Mouse (Mus musculus) MEL (cell line): ENCODE results near the gene Ikzf2. TPM values are rescaled to one million over a fixed set of nuclear protein-coding genes. Genes with fewer than 3 reads are reported as not detected.

Source experiments
- DNase-seq: peaks from one replicate; pipeline ENCODE4 v3.0.0; 2011; ENCODE audit warnings: low read depth, low spot score
- H3K27ac ChIP-seq: 2 replicates; pipeline ENCODE4 v1.5.1; 2012; ENCODE audit warnings: low read depth, mild to moderate bottlenecking, control low read depth, low read length, moderate library complexity; ENCODE audit not compliant: control insufficient read depth
- H3K27me3 ChIP-seq, 2 experiments: fragments of 150-350 bp in 1 of 2; sonication (generic) in 1 of 2; 2 replicates each; pipeline ENCODE4 v1.6.1; 2012; ENCODE audit warnings: low read length in 2 of 2, mild to moderate bottlenecking in 2 of 2, improper control_type of control experiment in 1 of 2, moderate library complexity in 1 of 2; ENCODE audit not compliant: insufficient read depth in 2 of 2, control insufficient read depth in 1 of 2
- H3K36me3 ChIP-seq, 2 experiments: 2 replicates each; pipeline ENCODE4 v1.6.1; 2012 to 2014; ENCODE audit warnings: low read length in 2 of 2, improper control_type of control experiment in 1 of 2, inconsistent platforms in 1 of 2, mild to moderate bottlenecking in 1 of 2; ENCODE audit not compliant: insufficient read depth in 2 of 2, control insufficient read depth in 1 of 2
- H3K4me1 ChIP-seq, 2 experiments: fragments of 150-350 bp in 1 of 2; sonication (generic) in 1 of 2; 2 replicates each; pipeline ENCODE4 v1.6.1; 2012; ENCODE audit warnings: low read length in 2 of 2, improper control_type of control experiment in 1 of 2, mild to moderate bottlenecking in 1 of 2; ENCODE audit not compliant: insufficient read depth in 2 of 2, control insufficient read depth in 1 of 2
- H3K4me3 ChIP-seq, 2 experiments: fragments of 150-350 bp in 1 of 2; sonication (generic) in 1 of 2; 2 replicates each; pipeline ENCODE4 v1.5.1; 2012; ENCODE audit warnings: low read depth in 2 of 2, low read length in 2 of 2, mild to moderate bottlenecking in 2 of 2, moderate library complexity in 2 of 2, control low read depth in 1 of 2, improper control_type of control experiment in 1 of 2; ENCODE audit not compliant: control insufficient read depth in 1 of 2, insufficient read depth in 1 of 2
- H3K79me2 ChIP-seq: 2 replicates; pipeline ENCODE4 v1.6.1; 2012; ENCODE audit warnings: mild to moderate bottlenecking, low read length, moderate library complexity; ENCODE audit not compliant: control insufficient read depth, poor library complexity, insufficient read depth
- H3K9ac ChIP-seq: 2 replicates; pipeline ENCODE4 v1.6.1; 2012; ENCODE audit warnings: low read depth, mild to moderate bottlenecking, control low read depth, low read length, moderate library complexity; ENCODE audit not compliant: control insufficient read depth, poor library complexity, severe bottlenecking
- H3K9me3 ChIP-seq: fragments of 150-350 bp; sonication (generic); replicated peaks from 2 replicates; pipeline ENCODE4 v1.6.1; 2012; ENCODE audit warnings: mild to moderate bottlenecking, low read length, improper control_type of control experiment, moderate library complexity; ENCODE audit not compliant: insufficient read depth
- CTCF ChIP-seq, 3 experiments: IDR thresholded peaks in 2 of 3; conservative IDR thresholded peaks in 1 of 3; 2 replicates each; pipeline ENCODE4 v1.5.1; 2011 to 2012; ENCODE audit warnings: low read length in 3 of 3, low read depth in 2 of 3, mild to moderate bottlenecking in 2 of 3, improper control_type of control experiment in 1 of 3, inconsistent platforms in 1 of 3, mixed read lengths in 1 of 3, moderate library complexity in 1 of 3; ENCODE audit not compliant: control insufficient read depth in 1 of 3, insufficient read depth in 1 of 3, poor library complexity in 1 of 3, severe bottlenecking in 1 of 3
- E2F4 ChIP-seq: IDR thresholded peaks from 2 replicates; pipeline ENCODE4 v1.6.1; 2011; ENCODE audit warnings: low read depth, low read length, improper control_type of control experiment, borderline replicate concordance
- ELF1 ChIP-seq: IDR thresholded peaks from 2 replicates; pipeline ENCODE4 v1.6.1; 2014; ENCODE audit warnings: low read depth, mild to moderate bottlenecking, inconsistent platforms, low read length, improper control_type of control experiment, moderate library complexity
- EP300 ChIP-seq, 2 experiments: IDR thresholded peaks; 2 replicates each; pipeline ENCODE4 v1.6.1; 2011; ENCODE audit warnings: improper control_type of control experiment in 2 of 2, low read length in 2 of 2, low read depth in 1 of 2, mild to moderate bottlenecking in 1 of 2
- ETS1 ChIP-seq: IDR thresholded peaks from 2 replicates; pipeline ENCODE4 v1.6.1; 2012; ENCODE audit warnings: low read depth, mild to moderate bottlenecking, inconsistent platforms, low read length, improper control_type of control experiment, moderate library complexity
- GATA1 ChIP-seq: IDR thresholded peaks from 2 replicates; pipeline ENCODE4 v1.6.1; 2011; ENCODE audit warnings: low read depth, low read length, improper control_type of control experiment
- HCFC1 ChIP-seq: IDR thresholded peaks from 2 replicates; pipeline ENCODE4 v1.6.1; 2012; ENCODE audit warnings: low read depth, mild to moderate bottlenecking, inconsistent platforms, low read length, improper control_type of control experiment, moderate library complexity
- JUND ChIP-seq: IDR thresholded peaks from 2 replicates; pipeline ENCODE4 v1.6.1; 2011; ENCODE audit warnings: low read depth, mild to moderate bottlenecking, improper control_type of control experiment, low read length
- KAT2A ChIP-seq: conservative IDR thresholded peaks from 2 replicates; pipeline ENCODE4 v1.6.1; 2012; ENCODE audit warnings: low read depth, low read length, improper control_type of control experiment, inconsistent platforms
- MAFK ChIP-seq: IDR thresholded peaks from 2 replicates; pipeline ENCODE4 v1.6.1; 2011; ENCODE audit warnings: low read depth, mild to moderate bottlenecking, low read length, improper control_type of control experiment, borderline replicate concordance
- MAX ChIP-seq: IDR thresholded peaks from 2 replicates; pipeline ENCODE4 v1.6.1; 2011; ENCODE audit warnings: low read length, improper control_type of control experiment
- MAZ ChIP-seq: IDR thresholded peaks from 2 replicates; pipeline ENCODE4 v1.6.1; 2012; ENCODE audit warnings: low read depth, mild to moderate bottlenecking, inconsistent platforms, low read length, improper control_type of control experiment
- MYB ChIP-seq: IDR thresholded peaks from 2 replicates; pipeline ENCODE4 v1.6.1; 2011; ENCODE audit warnings: mild to moderate bottlenecking, low read depth, low read length, improper control_type of control experiment
- MYC ChIP-seq: IDR thresholded peaks from 2 replicates; pipeline ENCODE4 v1.6.1; 2011; ENCODE audit warnings: low read depth, mild to moderate bottlenecking, low read length, improper control_type of control experiment, moderate library complexity
- NELFE ChIP-seq: IDR thresholded peaks from 2 replicates; pipeline ENCODE4 v1.6.1; 2011; ENCODE audit warnings: low read depth, low read length, improper control_type of control experiment
- NRF1 ChIP-seq: IDR thresholded peaks from 2 replicates; pipeline ENCODE4 v1.6.1; 2014; ENCODE audit warnings: low read depth, mild to moderate bottlenecking, inconsistent platforms, low read length, improper control_type of control experiment, moderate library complexity; ENCODE audit not compliant: poor library complexity, insufficient read depth, severe bottlenecking
- POLR2AphosphoS5 ChIP-seq: IDR thresholded peaks from 2 replicates; pipeline ENCODE4 v1.6.1; 2012; ENCODE audit warnings: low read depth, borderline replicate concordance, mild to moderate bottlenecking, inconsistent platforms, low read length, moderate library complexity, mixed read lengths
- RCOR1 ChIP-seq: IDR thresholded peaks from 2 replicates; pipeline ENCODE4 v1.6.1; 2012; ENCODE audit warnings: low read depth, mild to moderate bottlenecking, inconsistent platforms, low read length, improper control_type of control experiment
- SIN3A ChIP-seq: IDR thresholded peaks from 2 replicates; pipeline ENCODE4 v1.6.1; 2012; ENCODE audit warnings: low read length, improper control_type of control experiment, inconsistent platforms
- TAL1 ChIP-seq: IDR thresholded peaks from 2 replicates; pipeline ENCODE4 v1.6.1; 2012; ENCODE audit warnings: mild to moderate bottlenecking, inconsistent platforms, low read length, moderate library complexity, mixed read lengths
- TBP ChIP-seq: IDR thresholded peaks from 2 replicates; pipeline ENCODE4 v1.8.0; 2011; ENCODE audit warnings: low read depth, low read length, improper control_type of control experiment
- TCF12 ChIP-seq: IDR thresholded peaks from 2 replicates; pipeline ENCODE4 v1.6.1; 2014; ENCODE audit warnings: low read depth, mild to moderate bottlenecking, inconsistent platforms, low read length, improper control_type of control experiment, moderate library complexity
- USF1 ChIP-seq: IDR thresholded peaks from 2 replicates; pipeline ENCODE4 v1.6.1; 2014; ENCODE audit warnings: low read depth, mild to moderate bottlenecking, inconsistent platforms, low read length, improper control_type of control experiment, moderate library complexity
- ZC3H11A ChIP-seq: IDR thresholded peaks from 2 replicates; pipeline ENCODE4 v1.6.1; 2012; ENCODE audit warnings: low read depth, mild to moderate bottlenecking, inconsistent platforms, low read length, improper control_type of control experiment
- polyA plus RNA-seq, 2 experiments: library from polyadenylated mRNA; stranded (reverse) in 1 of 2; unstranded in 1 of 2; fragments of >175 nt in 1 of 2; fragments of >200 nt in 1 of 2; gene quantifications; 2 replicates each; pipeline versions ENCODE4 v1.2.1 to v1.2.4; 2012; ENCODE audit warnings: low replicate concordance in 2 of 2, low read depth in 1 of 2; ENCODE audit not compliant: insufficient read length in 2 of 2, insufficient read depth in 1 of 2, missing spikeins in 1 of 2
- total RNA-seq: library from RNA; depleted of rRNA; stranded (reverse); fragments of 300-350 nt; gene quantifications from 2 replicates; pipeline ENCODE4 v1.2.3, GENCODE M21; 2012

Gene Ikzf2
- total and polyA plus RNA-seq, 3 experiments = 2.9 to 5.6 TPM; not detected in 1

DNA sequence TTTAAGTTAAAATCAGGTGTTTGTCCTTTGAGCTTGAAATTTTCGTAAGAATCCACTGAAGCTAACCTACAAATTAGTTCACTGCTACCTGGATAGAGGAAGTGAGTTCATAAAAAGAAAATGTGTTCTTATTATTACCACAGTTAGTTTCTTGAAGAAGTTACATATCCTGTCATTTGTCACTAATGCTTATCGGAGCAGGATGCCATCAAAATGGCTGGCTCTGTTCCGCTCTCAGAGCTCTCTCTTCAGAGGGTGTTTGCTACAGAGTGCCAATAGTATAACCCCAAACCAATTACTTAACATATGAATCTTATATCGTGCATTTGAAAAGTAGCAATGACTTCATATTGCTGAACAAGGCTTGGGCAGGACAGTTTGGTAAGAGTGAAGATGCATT, 108.1 kb downstream of the Ikzf2 start:
- H3K4me1 ChIP-seq = no peaks in the 10 kb centered on the region
- no peak overlapping the region for H3K9ac ChIP-seq
- no peaks in the 10 kb centered on the region for H3K9me3 ChIP-seq
- no peak overlapping the region for H3K27ac ChIP-seq
- TF ChIP-seq MYC = no peak
- TF ChIP-seq E2F4 = no peak
- TF ChIP-seq NRF1 = no peak
- no peak for TF ChIP-seq KAT2A
- TF ChIP-seq MAZ = no peak
- no peak for TF ChIP-seq JUND
- no peak for TF ChIP-seq ZC3H11A
- no peak for TF ChIP-seq SIN3A
- TF ChIP-seq MAX = no peak
- no peak for TF ChIP-seq EP300 (IDR thresholded peaks at IDR 0.05; ENCODE audit: low read depth in 1 of 2, low read length in 2 of 2)
- TF ChIP-seq TAL1 = no peak
- TF ChIP-seq USF1 = no peak
- TF ChIP-seq, all 39 proteins: peak for 0
- H3K27me3 ChIP-seq = no peaks in the 10 kb centered on the region
- H3K79me2 ChIP-seq = no peaks in the 10 kb centered on the region
- no peaks in the 10 kb centered on the region for H3K36me3 ChIP-seq
- H3K4me3 ChIP-seq = no peak overlapping the region
- DNase-seq = no peak

GRCm38 (mm10) chr1:69559443-69560090, 127.5 kb downstream of the Ikzf2 start:
- H3K27me3 ChIP-seq = no peaks in the 10 kb centered on the region
- H3K9ac ChIP-seq = no peak overlapping the region
- no peak overlapping the region for H3K4me3 ChIP-seq
- TF ChIP-seq NELFE (no peak), TBP (0 out of 2 replicates have a peak, but pooled peaks have one; percentile 36), TAL1 (peak; percentile 76), CTCF (IDR thresholded peaks at IDR 0.05 in 2 of 3, conservative IDR thresholded peaks at IDR 0.05 in 1 of 3; ENCODE audit: control insufficient read depth in 1 of 3, insufficient read depth in 1 of 3, low read depth in 2 of 3, low read length in 3 of 3, poor library complexity in 1 of 3, severe bottlenecking in 1 of 3) (no peak), EP300 (IDR thresholded peaks at IDR 0.05; ENCODE audit: low read depth in 1 of 2, low read length in 2 of 2) (peak; percentile 90 to 97), MYB (peak; percentile 83), ZC3H11A (no peak), KAT2A (0 out of 2 replicates have a peak, but pooled peaks have one; percentile 26), RCOR1 (peak; percentile 59; the same call in 1 of the 2 replicates), POLR2AphosphoS5 (no peak), HCFC1 (peak; percentile 48; the same call in 1 of the 2 replicates), JUND (no peak), GATA1 (peak; percentile 93), MAZ (peak; percentile 87), ETS1 (peak; percentile 79), MAFK (peak; percentile 22; the same call in 1 of the 2 replicates), TCF12 (peak; percentile 95), SIN3A (peak; percentile 70; the same call in 1 of the 2 replicates), ELF1 (0 out of 2 replicates have a peak, but pooled peaks have one; percentile 28)
- peak; percentile 72 for DNase-seq
- no peaks in the 10 kb centered on the region for H3K79me2 ChIP-seq
- H3K4me1 ChIP-seq = peaks cover 12 to 16% of the 10 kb centered on the region in 2 experiments
- H3K27ac ChIP-seq = peak overlapping the region; percentile 79
- peaks cover 0 to 25% of the 10 kb centered on the region in 2 experiments; a peak in 2 of 4 replicates for H3K36me3 ChIP-seq
- H3K9me3 ChIP-seq = no peaks in the 10 kb centered on the region
